Mouse (Mus musculus) large intestine, adult 2 months (tissue): ENCODE measurements around the gene Tmem41b. TPM values are rescaled to one million over a fixed set of nuclear protein-coding genes. Genes with fewer than 3 reads are reported as not detected.
"Not testable (repeated sequence)": the region's sequence is repeated elsewhere in the genome, so short reads cannot be mapped to it uniquely, and the experiment has no call there.

ENCODE experiments used
- DNase-seq: peaks from one replicate; pipeline ENCODE4 v3.0.0-alpha.2; 2012; ENCODE audit warnings: low read depth, low spot score
- WGBS: fragments of 180-500 bp; shearing (Covaris S2); methylation state at CpG from one replicate; pipeline ENCODE4 v1.1.7; 2018; 5-methylcytosine and 5-hydroxymethylcytosine counted together
- polyA plus RNA-seq: library from polyadenylated mRNA; depleted of rRNA; stranded (reverse); fragments of >200 nt; gene quantifications from 2 replicates; pipeline ENCODE4 v1.2.3, GENCODE M21; 2012

The Tmem41b gene
- polyA plus RNA-seq, 1 experiment: 36.2 TPM

GRCm38 (mm10) chr7:109985661-109986132 lies 1.0 kb downstream of the Tmem41b start:
- DNase-seq: no peak
- under 1% methylated on average over 27 of the region's 27 CpGs for WGBS

- 59% methylated on average over 5 of the region's 5 CpGs for WGBS
- not testable (repeated sequence) for DNase-seq
Measured at GRCm38 (mm10) chr7:109984608-109985007, 2.1 kb downstream of the Tmem41b start.

DNA sequence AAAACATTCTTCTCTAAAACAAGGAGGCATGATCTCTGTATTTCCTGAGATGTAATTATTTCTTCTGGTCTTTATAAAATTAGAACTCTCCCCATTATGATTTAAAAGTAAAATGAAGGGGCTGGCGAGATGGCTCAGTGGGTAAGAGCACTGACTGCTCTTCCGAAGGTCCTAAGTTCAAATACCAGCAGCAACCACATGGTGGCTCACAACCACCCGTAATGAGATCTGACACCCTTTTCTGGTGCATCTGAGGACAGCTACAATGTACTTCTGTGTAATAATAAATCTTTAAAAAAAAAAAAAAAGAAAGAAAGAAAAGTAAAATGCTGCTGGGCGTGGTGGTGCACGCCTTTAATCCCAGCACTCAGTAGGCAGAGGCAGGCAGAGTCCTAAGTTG lies 9.6 kb downstream of the Tmem41b start:
- WGBS: 65% methylated on average over 5 of the region's 5 CpGs
- not testable (repeated sequence) for DNase-seq

GRCm38 (mm10) chr7:109975966-109976715 lies 10.6 kb downstream of the Tmem41b start:
- DNase-seq: no peak
- 90% methylated on average over 6 of the region's 6 CpGs for WGBS

GRCm38 (mm10) chr7:109969542-109969941 lies 17.2 kb downstream of the Tmem41b start:
- no peak for DNase-seq

DNA sequence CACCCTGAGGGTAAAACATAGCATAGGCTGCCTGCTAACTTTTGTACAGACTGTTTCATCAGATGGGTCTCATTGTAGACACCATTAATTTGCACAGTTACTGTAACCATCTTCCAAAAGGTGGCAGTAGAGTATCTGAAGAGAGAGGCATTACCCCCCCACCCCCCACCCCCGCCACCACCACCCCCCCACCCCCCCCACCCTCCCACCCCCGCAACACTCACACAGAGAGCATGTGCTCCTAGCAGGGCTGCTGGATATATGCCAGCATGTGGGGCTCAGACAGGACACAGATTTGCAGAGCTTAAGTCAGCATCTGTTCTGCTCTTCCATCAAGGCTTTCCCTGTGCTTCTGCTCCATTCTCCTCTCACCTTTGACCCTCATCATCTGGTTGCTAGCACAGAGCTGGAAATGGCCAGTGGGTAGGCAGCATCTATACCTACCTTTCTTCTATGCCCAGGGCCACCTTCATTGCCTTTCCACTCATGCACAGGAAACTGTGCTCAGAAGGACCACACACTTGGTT lies 17.7 kb downstream of the Tmem41b start:
- no peak for DNase-seq
- WGBS: 11% methylated on average over 1 of the region's 2 CpGs

DNA sequence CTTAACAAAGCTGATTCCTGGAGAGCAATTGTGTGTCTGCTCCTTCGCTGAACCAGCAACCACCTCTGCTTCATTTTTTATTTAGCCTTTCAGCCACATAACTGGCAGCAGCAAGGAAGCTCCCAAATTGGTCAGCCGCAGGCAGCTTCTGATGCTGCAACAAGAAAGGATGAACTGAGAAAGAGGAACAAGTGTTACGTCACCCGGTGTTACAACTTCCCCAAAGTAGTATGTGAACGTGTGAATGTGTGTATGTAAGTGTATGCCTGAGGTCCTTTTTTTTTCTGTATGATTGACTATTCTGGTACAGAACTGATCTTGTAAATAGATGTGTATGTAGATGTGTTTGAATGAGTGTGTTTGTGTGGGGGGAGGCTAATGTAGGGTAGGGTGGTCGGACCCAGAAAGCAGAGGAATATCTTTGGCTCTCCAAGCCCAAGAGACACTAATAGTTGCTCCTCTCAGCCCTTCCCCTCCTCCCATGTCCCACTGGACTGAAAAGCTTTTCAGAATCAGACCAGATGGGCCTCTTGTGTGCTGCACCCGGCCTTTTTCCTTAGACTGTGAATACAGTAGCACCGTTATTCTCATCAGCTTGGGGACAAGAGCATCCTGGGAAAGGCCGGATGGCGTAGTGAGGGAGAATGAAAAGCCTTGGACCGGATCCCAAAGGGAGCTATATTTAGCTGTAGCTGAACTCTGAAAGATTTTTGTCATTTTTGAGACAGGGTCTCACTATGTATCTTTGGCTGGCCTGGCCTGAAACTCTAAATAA lies 18.7 kb downstream of the Tmem41b start:
- 73% methylated on average over 11 of the region's 11 CpGs for WGBS
- DNase-seq: no peak

- DNase-seq: no peak
Measured at GRCm38 (mm10) chr7:109965658-109966057, 21.1 kb downstream of the Tmem41b start.

DNA sequence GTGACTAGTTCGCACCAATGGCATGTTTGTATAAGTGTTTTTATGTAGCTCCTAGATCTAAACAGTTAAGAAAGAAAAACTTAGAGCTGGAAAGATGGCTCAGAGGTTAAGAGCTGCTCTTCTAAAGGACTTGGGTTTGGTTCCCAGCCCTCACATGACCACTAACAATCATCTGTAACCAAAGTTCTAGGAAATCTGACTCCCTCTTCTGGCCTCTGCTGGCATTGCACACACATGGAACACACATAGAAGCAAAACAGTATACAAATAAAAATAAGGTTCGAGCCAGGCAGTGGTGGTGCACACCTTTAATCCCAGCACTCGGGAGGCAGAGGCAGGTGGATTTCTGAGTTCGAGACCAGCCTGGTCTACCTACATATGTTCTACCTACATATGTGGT lies 23.0 kb downstream of the Tmem41b start:
- WGBS: 94% methylated on average over 4 of the region's 4 CpGs
- no peak for DNase-seq

GRCm38 (mm10) chr7:109962596-109962995 lies 24.1 kb downstream of the Tmem41b start:
- no peak for DNase-seq

GRCm38 (mm10) chr7:109961570-109961969 lies 25.2 kb downstream of the Tmem41b start:
- DNase-seq: no peak
- WGBS: 54% methylated on average over 2 of the region's 2 CpGs

More at GRCm38 (mm10) chr7:109962596-109962995, 24.1 kb downstream of the Tmem41b start:
- 75% methylated on average over 4 of the region's 4 CpGs for WGBS

DNA sequence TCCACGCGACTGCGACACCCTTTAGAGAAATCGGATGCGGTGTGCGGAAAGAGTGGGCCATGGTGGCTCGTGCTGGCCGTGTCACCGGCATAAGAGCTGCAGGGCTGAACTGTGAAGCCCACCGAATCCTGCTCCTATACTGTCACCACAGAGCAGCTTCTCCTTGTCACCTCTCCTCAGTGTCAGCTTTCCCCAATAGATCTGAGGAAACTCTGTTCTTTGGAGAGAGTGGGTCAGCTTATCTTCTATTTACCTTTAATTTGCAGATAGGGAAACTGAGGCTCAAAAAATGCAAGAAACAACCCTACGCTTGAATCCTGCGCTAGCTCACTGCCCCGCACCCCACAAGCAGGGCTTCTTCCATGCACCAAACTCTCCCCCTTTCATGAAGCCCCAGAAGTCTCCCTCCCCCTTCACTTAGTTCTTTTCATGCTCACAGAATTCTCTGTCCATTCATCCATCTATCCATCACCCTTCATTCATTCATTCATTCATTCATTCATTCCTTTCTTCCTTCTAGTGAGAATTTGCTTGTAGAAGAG lies 26.0 kb downstream of the Tmem41b start:
- WGBS: 15% methylated on average over 13 of the region's 13 CpGs
- DNase-seq: no peak

DNA sequence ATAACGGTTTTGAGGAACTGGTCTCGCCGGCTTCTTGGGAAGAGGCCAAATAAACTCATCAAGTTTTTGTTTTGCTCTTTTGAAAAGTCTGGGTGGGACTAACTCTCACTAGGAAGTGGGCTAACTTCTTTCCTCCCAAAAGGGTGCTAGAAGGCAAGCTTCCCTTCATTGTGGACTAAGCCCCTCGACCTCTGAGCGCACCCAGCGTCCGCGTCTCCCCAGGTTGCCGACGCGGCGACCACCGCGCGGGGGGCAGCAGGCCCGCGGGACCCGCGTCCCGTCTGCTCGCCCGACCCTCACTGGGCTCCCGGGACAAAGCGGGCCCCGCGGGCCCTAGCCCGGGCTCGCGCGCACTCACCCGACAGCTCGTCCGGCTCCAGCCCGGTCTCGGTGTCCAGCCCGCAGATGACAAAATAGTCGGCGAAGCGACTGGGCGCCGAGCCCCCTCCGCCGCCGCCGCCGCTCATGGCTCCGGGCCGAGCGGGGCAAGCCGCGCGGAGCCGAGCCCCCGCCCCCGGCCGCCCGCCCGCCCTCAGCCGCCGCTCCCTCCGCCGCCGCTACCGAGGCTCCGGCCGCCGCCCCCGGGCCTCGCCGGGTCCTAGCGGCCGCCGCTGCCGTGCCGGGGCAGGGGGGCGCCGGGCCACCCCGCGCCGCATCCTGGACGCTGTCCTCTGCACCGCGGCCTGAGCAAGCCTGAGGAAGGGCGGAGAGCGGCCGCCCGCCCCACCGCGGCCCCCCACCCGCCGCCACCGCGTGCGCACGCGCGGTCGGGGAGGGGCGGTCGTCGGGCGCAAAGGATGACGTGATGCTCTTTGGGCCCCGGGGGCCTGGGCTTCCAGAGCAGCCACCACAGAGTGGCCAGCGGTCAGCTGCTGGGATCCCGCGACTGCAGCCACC lies 26.8 kb downstream of the Tmem41b start, which contains the start of gene Dennd5a:
Dennd5a (minus strand) TSS at position 755 of the 897 bp plus-strand sequence.
- no peak for DNase-seq
- 1% methylated on average over 107 of the region's 107 CpGs for WGBS

GRCm38 (mm10) chr7:109958843-109959715 lies 27.6 kb downstream of the Tmem41b start:
- WGBS: 24% methylated on average over 18 of the region's 18 CpGs

GRCm38 (mm10) chr7:109957996-109958789 lies 28.5 kb downstream of the Tmem41b start:
- 74% methylated on average over 8 of the region's 8 CpGs for WGBS

More at GRCm38 (mm10) chr7:109958843-109959715, 27.6 kb downstream of the Tmem41b start:
- no peak for DNase-seq

DNA sequence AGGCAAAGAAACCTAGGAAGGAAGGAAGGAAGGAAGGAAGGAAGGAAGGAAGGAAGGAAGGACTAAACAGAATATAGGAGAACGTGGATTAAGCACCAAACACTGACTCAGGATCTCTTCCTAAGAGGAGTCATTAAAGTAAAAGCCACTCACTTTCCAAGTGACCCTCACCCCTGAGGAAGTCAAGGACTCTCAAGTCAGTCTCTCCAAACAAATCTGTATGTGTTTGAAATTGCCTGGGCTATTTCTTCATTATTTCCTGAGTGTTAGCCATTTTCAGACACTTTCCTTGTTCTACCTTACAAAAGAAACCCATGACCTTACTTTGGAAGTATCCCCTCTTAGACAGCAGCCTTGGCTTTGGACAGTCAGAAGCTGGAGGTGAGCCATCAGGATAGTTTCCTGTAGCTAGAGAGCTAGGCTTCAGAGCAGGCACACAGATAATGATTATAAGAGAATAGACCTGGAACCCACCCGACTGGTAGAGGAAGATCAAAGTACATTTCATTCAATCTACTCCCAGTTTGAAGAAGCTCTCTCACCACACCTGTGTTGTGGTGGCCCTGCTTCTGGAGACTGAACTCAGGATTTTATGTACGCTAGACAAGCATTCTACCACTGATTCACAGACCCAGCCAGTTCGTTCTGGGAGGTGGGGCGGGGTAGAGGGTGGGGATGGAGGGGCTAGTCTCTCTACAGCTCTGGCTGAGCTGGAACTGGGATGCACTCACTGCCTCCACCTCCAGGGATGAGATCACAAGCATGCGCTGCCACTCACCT lies 31.9 kb downstream of the Tmem41b start:
- 45% methylated on average over 6 of the region's 6 CpGs for WGBS
- DNase-seq: no peak

More at GRCm38 (mm10) chr7:109957996-109958789, 28.5 kb downstream of the Tmem41b start:
- DNase-seq: no peak

DNA sequence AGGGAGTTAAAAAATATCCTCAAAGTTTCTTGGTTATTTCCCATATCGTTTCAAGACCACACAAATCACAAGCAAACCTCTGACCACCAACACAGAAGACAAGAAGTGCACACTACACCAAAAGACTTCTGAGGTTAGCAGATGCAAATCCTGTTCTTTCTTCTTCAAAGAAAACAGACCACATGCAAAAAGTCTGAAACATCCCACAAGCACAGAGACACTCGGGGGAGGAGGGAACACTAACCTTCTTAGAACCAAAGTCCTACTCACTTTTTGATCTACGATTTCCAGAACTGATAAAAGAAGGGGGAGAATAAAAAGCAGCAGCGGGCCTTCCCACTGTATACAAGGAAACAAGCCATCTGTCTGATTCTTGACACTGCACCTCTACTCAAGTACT lies 35.4 kb downstream of the Tmem41b start:
- DNase-seq: no peak
- 65% methylated on average over 4 of the region's 4 CpGs for WGBS
